Mouse (Mus musculus): ENCODE data around the gene Cap1. TPM values are rescaled to one million over a fixed set of nuclear protein-coding genes. Genes with fewer than 3 reads are reported as not detected.

The Cap1 gene
- total RNA-seq, 2 experiments from 2014 or later = 50.6 to 56.1 TPM

DNA sequence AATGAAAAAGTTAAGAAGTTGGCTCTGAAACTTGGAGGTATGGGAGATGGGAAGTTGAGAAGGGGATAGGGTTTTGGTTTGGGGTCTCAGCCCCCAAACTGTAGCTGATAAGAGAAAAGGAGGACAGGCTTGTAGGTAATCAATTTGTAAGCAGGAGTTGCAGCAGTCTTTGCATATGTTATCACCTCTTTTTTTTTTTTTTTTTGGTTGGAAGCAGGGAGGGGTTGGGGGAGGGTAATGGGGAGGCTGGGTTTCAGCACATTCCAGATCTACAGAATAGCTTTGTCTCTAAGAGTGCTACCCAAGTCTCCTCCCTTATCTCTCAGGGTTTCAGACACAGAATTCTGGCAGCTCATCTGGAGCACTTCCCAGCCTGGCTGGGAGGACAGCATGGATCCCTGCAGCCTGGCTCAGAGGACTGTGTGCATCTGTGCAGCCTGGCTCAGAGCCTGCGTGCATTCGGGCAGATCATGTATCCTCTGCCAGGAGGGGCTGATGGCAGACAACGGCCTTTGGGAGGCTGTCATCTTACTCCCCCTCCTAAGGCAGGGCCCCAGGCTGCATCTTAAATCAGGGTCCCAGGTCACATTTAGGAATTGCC lies 5.1 kb upstream of the Cap1 start:
- peak; percentile 75 for DNase-seq
- intact Hi-C loops (cut with DNase I) = no loop called here

DNA sequence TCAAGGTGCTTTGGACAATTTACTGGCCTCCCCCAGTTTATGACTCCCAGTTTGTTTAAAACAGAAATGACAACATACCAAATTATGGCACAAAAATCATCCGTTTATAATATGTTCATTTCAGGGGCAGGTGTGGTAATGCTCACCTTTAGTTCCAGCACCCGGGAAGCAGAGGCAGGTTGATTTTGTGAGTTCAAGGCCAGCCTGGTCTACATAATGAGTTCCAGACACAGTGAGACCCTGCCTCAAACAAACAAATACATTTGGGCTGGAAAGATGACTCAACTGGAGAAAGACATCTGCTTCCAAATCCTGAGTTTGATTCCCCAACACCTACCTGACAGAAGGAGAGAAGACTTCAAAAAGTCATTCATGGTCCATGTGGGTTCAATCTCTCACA lies 1.5 kb upstream of the Cap1 start:
- intact Hi-C loops (cut with DNase I) = no loop called here
- DNase-seq = no peak

DNA sequence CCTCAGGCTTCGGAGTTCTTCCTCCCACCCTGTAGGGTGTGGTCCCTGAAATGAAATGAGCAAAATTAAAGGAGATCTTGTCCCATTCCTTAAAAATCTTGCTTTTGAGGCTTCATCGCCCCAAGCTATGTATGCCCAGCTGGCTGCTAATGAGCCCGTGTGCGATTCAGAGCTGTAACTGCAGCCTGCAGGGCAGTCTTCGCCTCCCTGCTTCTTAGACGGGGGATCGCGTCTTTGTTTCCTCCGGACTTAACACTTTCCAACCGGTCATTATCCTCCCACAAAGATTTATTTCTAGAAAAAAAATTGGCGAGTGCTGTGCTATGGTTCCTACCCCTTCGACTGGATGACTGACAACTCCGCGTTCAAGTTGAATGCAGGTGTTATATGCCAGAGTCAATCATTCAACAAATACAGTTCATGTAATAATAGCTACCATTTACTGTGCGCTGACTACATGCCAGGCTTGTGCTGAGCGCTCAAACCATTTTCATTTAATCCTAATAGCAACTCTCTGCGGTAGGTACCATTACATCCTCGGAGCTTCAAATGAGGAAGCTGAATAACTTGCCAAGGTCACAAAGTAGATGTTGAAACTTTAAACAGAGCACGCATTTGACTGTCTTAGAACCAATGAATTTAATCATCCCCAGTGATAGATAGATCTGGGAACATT lies 861 bp upstream of the Cap1 start:
- intact Hi-C loops (cut with DNase I) = no loop called here
- DNase-seq = no peak

DNA sequence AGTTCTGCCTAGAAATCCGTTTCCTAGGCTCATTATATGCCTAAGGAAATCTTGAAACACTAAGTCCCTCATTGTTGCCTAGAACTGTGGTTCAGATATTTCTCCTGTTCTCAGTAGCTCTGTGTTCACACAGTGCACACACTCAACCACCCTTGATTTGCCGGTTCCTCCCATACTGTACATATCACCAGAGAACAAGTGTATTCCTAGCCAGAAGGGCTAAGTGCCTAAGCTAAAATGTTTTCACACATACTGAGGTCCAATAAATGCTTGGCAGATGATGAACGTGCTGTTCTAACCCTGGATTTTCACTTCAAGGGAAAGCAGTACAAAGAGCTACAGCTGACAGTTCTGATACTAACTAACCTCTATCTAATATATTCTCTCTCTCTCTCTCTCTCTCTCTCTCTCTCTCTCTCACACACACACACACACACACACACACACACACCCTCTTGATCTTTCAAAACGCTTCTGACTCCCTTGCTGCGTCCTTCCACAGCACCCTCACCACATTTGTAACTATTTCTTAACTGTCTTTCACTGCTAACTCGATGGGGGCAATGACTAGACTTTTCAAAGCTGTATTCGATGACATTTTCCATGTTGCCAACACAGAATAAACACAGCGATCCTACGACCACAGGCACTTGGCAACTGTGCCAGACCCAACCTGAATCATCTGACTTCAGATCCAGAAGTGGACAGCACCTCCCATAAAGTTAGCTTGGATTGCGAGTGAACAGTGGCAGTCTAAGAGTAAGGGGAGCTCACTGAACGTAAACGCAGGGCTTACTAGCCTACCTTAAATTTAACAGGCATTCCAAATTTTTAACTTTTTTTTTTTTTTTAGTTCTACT lies 1.1 kb downstream of the Cap1 start:
- no peak for DNase-seq

DNA sequence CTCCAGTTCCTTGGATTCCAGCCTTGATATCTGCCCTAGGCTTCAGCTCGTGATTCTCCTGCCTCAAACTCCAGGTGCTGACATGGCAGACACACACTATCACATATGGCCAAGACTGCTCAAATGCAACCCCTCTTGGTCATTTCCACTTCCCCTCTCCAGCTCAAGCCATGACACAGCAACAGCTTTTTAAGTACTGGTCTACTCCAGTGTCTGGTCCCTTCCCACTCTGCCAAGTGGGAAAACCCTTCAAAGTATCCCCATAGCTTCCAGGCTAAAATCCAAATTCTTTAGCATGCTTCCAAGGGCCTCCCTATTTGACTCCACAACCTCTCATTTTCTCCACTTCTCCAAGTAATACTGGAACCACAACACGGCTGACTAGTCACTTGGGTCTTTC lies 1.8 kb downstream of the Cap1 start:
- intact Hi-C loops (cut with DNase I) = no loop called here
- DNase-seq = no peak

More for the DNA sequence above, 1.1 kb downstream of the Cap1 start:
- intact Hi-C loops (cut with DNase I) = loop anchor here (1.0 kb wide), 1 partner anchor 48 kb away; the partner anchor contains the start of gene Ppt1

DNA sequence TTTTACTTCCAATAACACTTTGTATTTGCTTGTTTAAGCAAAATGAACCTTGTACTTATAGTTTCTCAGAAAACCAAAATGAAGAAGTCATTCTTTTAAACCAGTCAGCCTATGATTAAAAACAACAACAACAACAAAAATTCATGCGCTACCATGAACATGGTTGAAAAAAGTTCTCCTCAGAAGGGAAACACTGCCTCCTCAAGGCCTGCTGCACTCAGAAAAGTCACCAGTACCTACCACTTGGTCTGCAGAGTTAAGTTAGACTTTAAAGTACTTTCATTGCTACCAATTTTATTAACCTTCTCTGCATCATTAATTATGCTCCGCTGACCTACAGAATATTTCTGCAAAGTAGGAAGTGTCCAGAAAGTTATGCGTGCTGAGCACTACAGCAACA lies 2.6 kb downstream of the Cap1 start:
- intact Hi-C loops (cut with DNase I) = no loop called here

DNA sequence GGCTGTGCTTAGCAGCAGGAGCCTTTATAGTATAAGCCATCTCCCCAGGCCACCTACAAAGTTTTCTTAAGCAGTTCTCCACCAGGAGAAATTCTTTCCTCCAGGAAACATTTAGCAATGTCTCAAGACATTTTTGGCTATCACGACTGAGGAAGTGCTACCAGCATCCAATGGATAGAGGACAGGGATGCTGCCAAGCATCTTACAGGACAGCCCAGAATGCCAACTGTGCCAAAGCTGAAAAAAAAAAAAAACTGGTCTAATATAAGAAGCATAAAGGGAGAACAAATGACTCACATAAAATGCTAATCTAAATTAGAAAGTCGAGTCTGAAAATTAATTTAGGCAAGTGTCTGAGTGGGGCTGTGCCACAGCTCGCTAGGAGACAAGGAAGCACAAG lies 3.3 kb downstream of the Cap1 start:
- intact Hi-C loops (cut with DNase I) = no loop called here
- no peak for DNase-seq

More for the DNA sequence above, 2.6 kb downstream of the Cap1 start:
- DNase-seq = no peak

DNA sequence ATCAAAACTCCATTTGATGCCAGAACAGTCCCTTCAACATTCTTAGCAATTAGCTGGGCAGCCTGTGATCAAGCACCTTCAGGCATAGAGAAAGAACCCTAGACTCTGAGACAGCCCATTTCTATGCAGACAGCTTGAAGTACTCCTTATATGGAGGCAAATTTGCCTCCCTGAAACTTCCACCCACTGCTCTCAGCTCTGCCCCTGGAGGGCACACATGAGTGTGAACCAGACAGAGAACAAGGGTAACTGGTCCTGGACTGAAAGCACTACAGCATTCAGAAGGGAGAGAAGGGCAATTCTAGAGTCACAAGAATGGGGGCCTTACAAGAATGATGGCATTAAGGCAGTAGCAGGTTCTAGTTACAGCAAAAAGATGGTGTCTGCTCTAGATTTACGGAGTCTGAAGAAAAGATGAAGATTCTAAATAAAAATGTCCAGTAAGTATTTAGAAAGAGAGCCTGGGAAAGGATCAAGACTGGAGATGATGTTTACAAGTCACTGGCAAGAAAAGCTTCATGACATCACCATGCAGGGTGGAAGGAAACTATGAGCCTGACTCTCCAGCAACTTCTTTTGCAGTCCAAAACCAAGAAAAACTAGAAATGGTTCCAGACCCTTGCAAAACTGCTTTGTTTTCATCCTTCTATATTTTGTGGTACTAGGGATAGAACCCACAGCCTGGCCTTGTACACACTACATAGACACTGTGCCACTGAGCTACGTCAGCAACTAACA lies 7.4 kb downstream of the Cap1 start:
- no peak for DNase-seq
- intact Hi-C loops (cut with DNase I) = no loop called here

DNA sequence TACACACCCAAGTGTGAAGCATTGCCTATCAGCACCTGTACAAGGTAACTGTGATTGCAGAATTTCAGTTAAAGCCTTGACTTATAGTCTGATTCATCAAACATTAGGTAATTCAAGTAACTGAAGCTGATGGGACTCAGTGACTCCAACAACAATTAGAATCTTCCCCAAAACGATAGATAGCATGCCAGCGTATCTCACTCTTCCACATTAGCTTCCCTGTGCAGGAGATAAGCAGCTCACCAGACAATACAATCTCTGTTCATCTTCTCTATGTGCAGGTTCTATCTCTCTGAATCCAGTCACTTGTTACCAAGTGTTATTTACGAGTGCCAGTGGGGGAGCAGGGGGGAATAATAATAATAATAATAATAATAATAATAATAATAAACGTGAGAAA lies 12.3 kb downstream of the Cap1 start:
- intact Hi-C loops (cut with DNase I) = no loop called here
- no peak for DNase-seq

DNA sequence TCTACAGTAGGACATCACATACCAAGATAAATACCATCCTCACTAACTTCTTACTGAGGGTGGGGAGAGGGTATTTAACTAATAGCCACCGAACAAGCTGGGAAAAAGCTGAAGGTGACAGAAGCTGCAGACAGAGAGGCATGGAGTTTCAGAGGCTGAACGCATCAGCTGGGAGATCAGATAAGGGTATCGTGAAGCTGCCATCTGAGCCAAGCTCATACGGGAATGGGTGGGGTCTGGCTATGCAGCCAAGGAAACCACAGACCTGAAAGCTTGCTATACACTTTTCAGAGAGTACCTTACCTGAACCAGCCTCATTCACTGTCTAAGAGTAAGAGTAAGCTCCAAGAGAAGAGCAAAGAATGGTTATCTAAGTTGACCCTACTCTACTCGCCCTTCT lies 12.9 kb downstream of the Cap1 start:
- intact Hi-C loops (cut with DNase I) = no loop called here
- DNase-seq = no peak

DNA sequence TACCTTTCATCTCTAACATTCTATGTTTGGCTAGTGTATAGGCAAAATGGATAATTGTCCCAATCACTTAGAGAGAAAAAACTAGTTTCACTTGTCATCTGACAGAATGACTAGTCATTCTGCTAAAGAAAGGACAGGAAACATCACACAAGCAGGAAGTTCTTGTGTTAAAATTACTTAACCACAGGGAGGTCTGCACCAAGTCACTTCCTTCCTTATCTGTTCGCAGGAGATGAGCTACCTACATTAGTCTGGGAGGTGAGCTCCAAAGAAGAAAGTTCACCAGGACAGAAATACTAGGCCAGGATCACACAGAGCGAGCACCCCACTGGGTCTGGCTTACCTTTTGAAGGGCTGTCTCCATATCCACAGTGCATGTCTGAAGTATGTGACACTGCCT lies 13.9 kb downstream of the Cap1 start:
- DNase-seq = no peak
- intact Hi-C loops (cut with DNase I) = no loop called here

DNA sequence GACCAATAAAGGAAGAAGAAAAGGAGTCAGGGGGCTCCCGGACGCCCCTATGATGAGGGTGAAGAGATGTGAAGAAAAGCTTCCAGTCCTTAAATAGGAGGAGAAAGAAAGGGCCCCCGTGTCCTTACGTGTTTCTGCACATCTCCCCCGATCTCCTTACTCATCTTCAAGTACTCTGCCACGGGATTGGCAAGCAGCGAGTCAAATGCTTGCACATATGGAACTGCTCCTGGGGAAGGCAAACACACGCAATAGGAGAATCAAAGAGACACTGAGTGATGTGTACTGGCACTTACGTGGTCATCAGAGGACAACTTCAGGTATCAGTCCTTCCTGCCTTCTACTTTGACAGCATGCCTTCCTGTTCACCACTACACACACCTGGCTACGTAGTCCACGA lies 14.6 kb downstream of the Cap1 start:
- intact Hi-C loops (cut with DNase I) = no loop called here
- DNase-seq = no peak

DNA sequence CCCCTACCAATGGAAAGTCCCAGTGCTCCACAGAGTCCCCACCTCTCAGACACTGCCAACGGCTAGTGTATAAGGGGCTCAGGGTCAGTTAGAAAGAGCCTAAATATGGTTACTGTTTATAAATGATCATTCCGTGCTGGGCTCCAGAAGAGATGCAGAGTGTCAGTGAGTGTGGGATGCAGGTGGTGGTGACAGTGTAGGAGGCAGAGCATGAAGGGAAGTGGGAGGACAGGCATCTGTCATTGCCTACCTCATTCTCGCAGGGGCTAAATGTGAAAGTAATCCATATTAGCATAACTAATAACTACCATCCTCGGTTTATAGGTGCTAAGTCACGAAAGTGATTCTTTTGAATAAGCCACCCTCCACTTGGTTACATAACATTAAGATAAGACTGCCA lies 15.1 kb downstream of the Cap1 start:
- intact Hi-C loops (cut with DNase I) = no loop called here
- DNase-seq = no peak

DNA sequence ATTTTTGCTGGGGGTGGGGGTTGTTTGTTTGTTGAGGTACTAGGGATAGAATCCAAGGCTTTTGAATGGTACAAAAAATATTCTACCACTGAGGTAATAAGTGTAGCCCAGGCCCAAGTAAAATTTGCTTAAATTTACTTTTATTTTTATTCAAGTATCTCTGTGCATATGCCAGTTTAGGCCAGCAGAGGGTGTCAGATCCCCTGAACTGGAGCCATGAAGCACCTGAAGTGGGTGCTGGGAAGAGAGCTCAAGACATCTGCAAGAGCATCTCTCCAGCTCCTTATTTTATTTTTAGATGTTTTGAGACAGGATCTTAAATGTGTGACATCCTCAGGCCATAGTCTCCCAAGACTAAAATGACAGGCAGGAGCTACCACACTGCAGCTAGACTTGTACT lies 15.8 kb downstream of the Cap1 start:
- intact Hi-C loops (cut with DNase I) = no loop called here

DNA sequence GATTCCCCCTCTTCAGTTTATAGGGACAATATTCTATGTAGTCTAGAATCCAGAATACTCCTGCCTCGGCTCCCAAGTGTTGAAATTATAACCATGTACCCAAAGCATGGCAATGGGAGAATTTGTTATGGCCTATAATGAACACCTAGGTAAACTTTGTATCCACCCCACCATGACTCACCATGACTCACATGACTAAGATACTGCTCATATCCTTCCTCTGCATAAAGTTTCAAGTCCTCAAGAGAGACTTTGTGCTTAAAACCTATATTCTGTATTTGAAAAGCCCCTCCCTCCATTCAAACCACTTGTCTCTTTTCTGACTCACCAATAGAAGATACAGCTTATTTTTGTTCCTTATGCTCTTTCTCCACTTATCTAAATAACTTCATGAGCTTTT lies 17.8 kb downstream of the Cap1 start:
- intact Hi-C loops (cut with DNase I) = no loop called here
- no peak for DNase-seq

More for the DNA sequence above, 15.8 kb downstream of the Cap1 start:
- peak in 1 of 2 experiments; percentile 36 for DNase-seq

DNA sequence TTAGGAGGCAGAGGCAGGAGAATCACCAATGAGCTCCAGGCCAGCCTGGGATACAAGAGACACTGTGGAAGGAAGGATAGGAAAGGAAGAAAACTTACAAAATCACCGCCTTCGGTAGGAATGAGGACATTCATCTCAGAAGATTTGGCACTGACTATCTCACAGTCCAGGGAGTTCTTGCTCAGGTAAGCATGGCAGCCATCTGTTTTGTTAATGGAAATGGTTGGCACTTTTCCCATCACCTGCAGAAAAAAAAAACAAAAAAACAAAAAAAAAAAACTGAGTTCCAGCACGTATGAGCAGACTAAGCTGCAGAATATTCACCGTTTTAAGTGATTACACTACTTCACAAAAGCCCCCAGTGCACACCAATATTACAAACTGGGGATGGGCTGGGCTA lies 24.0 kb downstream of the Cap1 start:
- intact Hi-C loops (cut with DNase I) = no loop called here
- no peak for DNase-seq

DNA sequence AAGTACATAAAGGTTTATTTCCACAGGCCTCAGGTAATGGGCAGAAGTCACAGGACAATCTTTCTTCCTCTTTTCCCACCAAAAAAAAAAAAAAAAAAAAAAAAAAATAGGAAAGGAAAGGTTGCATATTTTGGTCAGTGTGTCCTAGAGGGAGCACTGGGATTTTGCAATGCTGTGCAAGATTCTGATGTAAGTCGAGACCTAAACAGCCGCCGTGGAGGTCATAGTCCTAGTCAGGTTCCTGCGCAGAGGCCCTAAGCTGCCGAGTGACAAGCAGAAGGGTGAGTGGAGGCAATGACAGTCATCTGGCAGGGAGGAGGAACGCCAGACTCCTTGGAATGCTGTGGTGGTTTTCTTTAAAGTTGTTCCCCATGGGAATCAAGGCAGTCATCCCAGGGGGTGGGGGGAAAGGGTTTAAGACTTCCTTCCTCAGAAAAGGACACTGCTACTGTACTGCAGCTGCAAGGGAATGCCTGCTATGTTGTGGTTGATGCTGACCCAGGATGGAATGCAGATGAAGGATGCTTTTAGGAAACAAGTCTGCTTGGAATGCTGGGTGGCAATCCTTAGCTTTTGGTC lies 26.7 kb downstream of the Cap1 start:
- intact Hi-C loops (cut with DNase I) = loop anchor here (5.0 kb wide), 1 partner anchor 52 kb away; no protein-coding TSS in a partner anchor
- no peak for DNase-seq

DNA sequence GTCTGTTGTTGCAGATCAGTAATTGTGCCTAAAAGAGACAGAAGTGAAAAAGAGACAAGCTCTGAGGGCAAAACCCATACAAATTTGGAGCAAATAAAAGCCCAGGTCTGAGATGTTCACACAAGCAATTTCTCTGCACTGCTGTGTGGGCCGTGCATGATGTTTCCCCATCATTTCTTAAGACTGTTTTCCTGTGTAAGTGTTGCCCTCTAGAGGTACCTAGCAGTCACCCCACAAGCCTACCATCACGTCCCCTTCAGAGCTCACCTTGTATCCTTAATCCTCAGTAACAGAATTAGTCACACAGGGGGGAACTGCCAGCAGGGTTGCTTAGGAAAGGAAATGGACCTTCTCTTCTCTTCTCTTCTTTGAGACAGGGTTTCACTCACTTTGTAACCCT lies 27.9 kb downstream of the Cap1 start:
- no peak for DNase-seq
- intact Hi-C loops (cut with DNase I) = loop anchor here (5.0 kb wide), 1 partner anchor 51 kb away; no protein-coding TSS in a partner anchor

DNA sequence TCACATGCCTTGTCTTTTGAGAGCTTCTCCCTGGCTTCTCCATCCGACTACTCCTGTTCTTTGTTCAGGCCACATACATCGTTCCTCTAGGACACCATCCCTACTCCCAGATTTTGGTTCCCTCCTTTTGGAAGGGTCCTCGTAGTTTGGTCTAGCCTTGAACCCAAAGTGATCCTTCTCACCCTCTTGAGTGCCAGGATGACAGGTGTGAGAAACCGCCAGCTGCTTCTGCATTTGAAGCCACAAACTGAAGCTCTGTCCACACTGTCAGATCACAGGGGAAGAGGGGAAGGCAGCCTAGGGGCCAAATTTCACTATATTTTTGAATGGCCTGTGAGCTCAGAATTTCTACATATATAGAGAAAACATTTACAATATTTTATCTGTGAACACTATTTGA lies 31.1 kb downstream of the Cap1 start:
- intact Hi-C loops (cut with DNase I) = loop anchor here (5.0 kb wide), 1 partner anchor 47 kb away; no protein-coding TSS in a partner anchor
- DNase-seq = no peak

DNA sequence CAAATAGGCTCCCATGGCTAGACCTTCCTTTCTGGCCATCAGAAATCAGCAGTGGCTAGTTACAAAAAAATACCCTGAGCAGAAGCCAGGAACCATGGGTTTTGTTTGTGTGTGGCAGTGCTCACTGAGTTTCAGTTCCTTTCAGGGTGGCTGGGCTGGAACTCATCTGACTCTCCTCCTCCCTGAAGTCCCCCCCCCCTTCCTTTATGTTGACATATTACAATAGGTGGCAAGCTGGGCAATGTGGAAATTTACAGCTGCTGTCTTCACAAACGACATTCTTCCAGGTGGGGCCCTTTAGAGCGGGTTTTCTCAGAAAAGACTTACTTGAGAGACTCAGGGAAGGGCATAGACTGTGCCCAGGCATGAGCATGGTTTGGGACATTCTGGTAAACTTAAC lies 32.2 kb downstream of the Cap1 start:
- intact Hi-C loops (cut with DNase I) = no loop called here
- DNase-seq = no peak

Measured in heart, postnatal 36 days (tissue).